Mouse (Mus musculus) E14TG2a.4 (cell line): ENCODE results near the gene Sod3.

Experiments used
- CTCF ChIP-seq: conservative IDR thresholded peaks from 2 replicates; pipeline ENCODE4 v1.5.1; 2014; ENCODE audit warnings: low read length
- NANOG ChIP-seq: IDR thresholded peaks from 2 replicates; pipeline ENCODE4 v1.6.1; 2014; ENCODE audit warnings: borderline replicate concordance, low read length, mixed read lengths
- POU5F1 ChIP-seq: IDR thresholded peaks from 2 replicates; pipeline ENCODE4 v1.6.1; 2014; ENCODE audit warnings: low read length, borderline replicate concordance

DNA sequence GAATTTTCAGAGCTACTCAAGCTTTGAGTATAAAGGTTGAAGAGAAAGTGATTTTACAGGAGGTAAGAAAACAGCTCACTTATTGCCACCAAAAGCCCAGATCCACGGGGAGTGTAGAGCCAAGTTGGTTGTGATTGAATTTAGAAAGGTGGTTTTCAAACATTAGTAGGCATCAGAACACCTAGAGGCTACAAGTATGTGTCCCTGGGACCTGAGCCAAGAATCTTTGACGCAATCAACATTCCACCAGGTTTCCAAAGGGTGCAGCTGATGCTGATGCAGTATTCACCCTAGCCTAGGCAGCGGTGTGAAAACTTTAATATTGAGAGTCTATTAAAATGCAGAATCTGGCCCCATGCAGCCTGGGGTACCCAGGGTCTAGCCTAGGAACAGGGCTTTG lies 28.0 kb upstream of the Sod3 start:
- no peak for TF ChIP-seq CTCF
- TF ChIP-seq POU5F1 = no peak
- TF ChIP-seq NANOG = no peak
